Mouse (Mus musculus): Measurements from ENCODE around the gene Prpsap1.

- TF ChIP-seq CTCF (IDR thresholded peaks at IDR 0.05; ENCODE audit: control insufficient read depth, insufficient read depth, insufficient read length): no peak
- TF ChIP-seq MAX (IDR thresholded peaks at IDR 0.05): no peak
- TF ChIP-seq USF1 (IDR thresholded peaks at IDR 0.05; ENCODE audit: low read depth): no peak
- TF ChIP-seq FOSL1 (IDR thresholded peaks at IDR 0.05; ENCODE audit: insufficient read depth, low read length, poor library complexity, severe bottlenecking): no peak
- no peak for TF ChIP-seq MYOD1 (IDR thresholded peaks at IDR 0.05; ENCODE audit: control insufficient read depth, insufficient read length, low read depth)
- TF ChIP-seq MYOG (IDR thresholded peaks at IDR 0.05; ENCODE audit: control insufficient read depth, extremely low read depth, insufficient read length): no peak
Measured at GRCm38 (mm10) chr11:116429862-116430613, 64.0 kb downstream of the Prpsap1 start.
